Mouse (Mus musculus): ENCODE results near the gene Tmtc2.

Gene Tmtc2

DNA sequence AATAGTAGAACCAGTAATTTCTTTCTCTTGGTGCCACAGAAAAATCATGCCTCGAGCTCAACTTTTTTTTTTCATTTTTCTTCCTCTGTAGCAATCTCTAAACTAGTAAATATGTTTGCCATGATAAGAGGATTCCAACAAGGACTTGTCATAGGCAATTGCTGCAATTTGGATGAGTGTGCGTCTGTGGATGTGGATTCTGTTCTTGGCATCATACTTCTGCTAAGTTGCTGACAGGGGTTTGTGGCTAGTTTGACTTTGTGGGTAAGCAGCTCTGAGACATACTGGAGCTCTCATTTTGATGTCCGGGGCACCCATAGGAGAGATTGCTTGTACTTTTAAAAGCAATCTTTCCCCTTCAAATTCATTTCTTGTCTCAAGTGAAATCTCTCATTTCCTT is 432.1 kb downstream of the Tmtc2 start:
- no peak for DNase-seq
